Mouse (Mus musculus): ENCODE measurements around the gene Dock8. TPM values are rescaled to one million over a fixed set of nuclear protein-coding genes. Genes with fewer than 3 reads are reported as not detected.

Gene Dock8
- polyA plus RNA-seq, 1 experiment from 2014 or later = 1.5 TPM

GRCm38 (mm10) chr19:25089746-25090145 lies 90.4 kb downstream of the Dock8 start:
- Histone ChIP-seq H3K4me3 (ENCODE audit: low read length) (no peak overlapping the region), H3K27me3 (replicated peaks; ENCODE audit: control insufficient read depth, insufficient read depth, low read length) (no peaks in the 10 kb centered on the region), H3K9ac (ENCODE audit: low read depth, low read length) (no peak overlapping the region), H3K36me3 (ENCODE audit: control insufficient read depth, insufficient read depth, low read length) (no peaks in the 10 kb centered on the region), H3K9me3 (ENCODE audit: control insufficient read depth, low read length) (no peaks in the 10 kb centered on the region), H3K4me1 (ENCODE audit: control insufficient read depth, insufficient read depth, low read depth, low read length) (no peaks in the 10 kb centered on the region), H3K27ac (ENCODE audit: low read depth, low read length) (no peak overlapping the region), H3K4me2 (ENCODE audit: low read length) (no peak overlapping the region)
- 90% methylated on average over 7 of the region's 7 CpGs for WGBS
- no peak for ATAC-seq

GRCm38 (mm10) chr19:25095135-25095534 lies 95.8 kb downstream of the Dock8 start:
- no peaks in the 10 kb centered on the region for H3K9me3 ChIP-seq (ENCODE audit: control insufficient read depth, low read length)
- no peak overlapping the region for H3K4me2 ChIP-seq (ENCODE audit: low read length)
- no peak overlapping the region for H3K9ac ChIP-seq (ENCODE audit: low read depth, low read length)
- no peaks in the 10 kb centered on the region for H3K36me3 ChIP-seq (ENCODE audit: control insufficient read depth, insufficient read depth, low read length)
- H3K4me1 ChIP-seq (ENCODE audit: control insufficient read depth, insufficient read depth, low read depth, low read length) = no peaks in the 10 kb centered on the region
- H3K27ac ChIP-seq (ENCODE audit: low read depth, low read length) = no peak overlapping the region
- no peak for ATAC-seq
- no peak overlapping the region for H3K4me3 ChIP-seq (ENCODE audit: low read length)
- 60% methylated on average over 3 of the region's 3 CpGs for WGBS
- H3K27me3 ChIP-seq (replicated peaks; ENCODE audit: control insufficient read depth, insufficient read depth, low read length) = no peaks in the 10 kb centered on the region

GRCm38 (mm10) chr19:25096316-25096715 lies 97.0 kb downstream of the Dock8 start:
- ATAC-seq = no peak
- no peaks in the 10 kb centered on the region for H3K4me1 ChIP-seq (ENCODE audit: control insufficient read depth, insufficient read depth, low read depth, low read length)
- H3K27me3 ChIP-seq (replicated peaks; ENCODE audit: control insufficient read depth, insufficient read depth, low read length) = no peaks in the 10 kb centered on the region; the same call in 1 of the 2 replicates
- H3K4me2 ChIP-seq (ENCODE audit: low read length) = no peak overlapping the region
- H3K4me3 ChIP-seq (ENCODE audit: low read length) = no peak overlapping the region
- H3K36me3 ChIP-seq (ENCODE audit: control insufficient read depth, insufficient read depth, low read length) = no peaks in the 10 kb centered on the region
- H3K9me3 ChIP-seq (ENCODE audit: control insufficient read depth, low read length) = no peaks in the 10 kb centered on the region
- 78% methylated on average over 9 of the region's 9 CpGs for WGBS
- no peak overlapping the region for H3K27ac ChIP-seq (ENCODE audit: low read depth, low read length)
- H3K9ac ChIP-seq (ENCODE audit: low read depth, low read length) = no peak overlapping the region

GRCm38 (mm10) chr19:25096986-25097385 lies 97.7 kb downstream of the Dock8 start:
- WGBS = 70% methylated on average over 4 of the region's 4 CpGs
- H3K27ac ChIP-seq (ENCODE audit: low read depth, low read length) = no peak overlapping the region
- ATAC-seq = no peak
- no peak overlapping the region for H3K4me2 ChIP-seq (ENCODE audit: low read length)
- no peaks in the 10 kb centered on the region for H3K36me3 ChIP-seq (ENCODE audit: control insufficient read depth, insufficient read depth, low read length)
- no peaks in the 10 kb centered on the region; the same call in 1 of the 2 replicates for H3K27me3 ChIP-seq (replicated peaks; ENCODE audit: control insufficient read depth, insufficient read depth, low read length)
- no peak overlapping the region for H3K9ac ChIP-seq (ENCODE audit: low read depth, low read length)
- H3K4me3 ChIP-seq (ENCODE audit: low read length) = no peak overlapping the region
- no peaks in the 10 kb centered on the region for H3K9me3 ChIP-seq (ENCODE audit: control insufficient read depth, low read length)
- H3K4me1 ChIP-seq (ENCODE audit: control insufficient read depth, insufficient read depth, low read depth, low read length) = no peaks in the 10 kb centered on the region

GRCm38 (mm10) chr19:25097506-25097905 lies 98.2 kb downstream of the Dock8 start:
- Histone ChIP-seq H3K4me3 (ENCODE audit: low read length) (no peak overlapping the region), H3K36me3 (ENCODE audit: control insufficient read depth, insufficient read depth, low read length) (no peaks in the 10 kb centered on the region), H3K4me1 (ENCODE audit: control insufficient read depth, insufficient read depth, low read depth, low read length) (no peaks in the 10 kb centered on the region), H3K27me3 (replicated peaks; ENCODE audit: control insufficient read depth, insufficient read depth, low read length) (no peaks in the 10 kb centered on the region; the same call in 1 of the 2 replicates), H3K9ac (ENCODE audit: low read depth, low read length) (no peak overlapping the region), H3K9me3 (ENCODE audit: control insufficient read depth, low read length) (no peaks in the 10 kb centered on the region), H3K4me2 (ENCODE audit: low read length) (no peak overlapping the region), H3K27ac (ENCODE audit: low read depth, low read length) (no peak overlapping the region)
- WGBS = 69% methylated on average over 7 of the region's 7 CpGs
- no peak for ATAC-seq

- no peak for ATAC-seq
- WGBS = 77% methylated on average over 3 of the region's 3 CpGs
- Histone ChIP-seq H3K27me3 (replicated peaks; ENCODE audit: control insufficient read depth, insufficient read depth, low read length) (no peaks in the 10 kb centered on the region; the same call in 1 of the 2 replicates), H3K4me1 (ENCODE audit: control insufficient read depth, insufficient read depth, low read depth, low read length) (no peaks in the 10 kb centered on the region), H3K4me3 (ENCODE audit: low read length) (no peak overlapping the region), H3K9me3 (ENCODE audit: control insufficient read depth, low read length) (no peaks in the 10 kb centered on the region), H3K4me2 (ENCODE audit: low read length) (no peak overlapping the region), H3K9ac (ENCODE audit: low read depth, low read length) (no peak overlapping the region), H3K27ac (ENCODE audit: low read depth, low read length) (no peak overlapping the region), H3K36me3 (ENCODE audit: control insufficient read depth, insufficient read depth, low read length) (no peaks in the 10 kb centered on the region)
These were observed 98.6 kb downstream of the Dock8 start for GRCm38 (mm10) chr19:25097951-25098350.

- H3K4me1 ChIP-seq (ENCODE audit: control insufficient read depth, insufficient read depth, low read depth, low read length) = no peaks in the 10 kb centered on the region
- no peaks in the 10 kb centered on the region; the same call in 1 of the 2 replicates for H3K27me3 ChIP-seq (replicated peaks; ENCODE audit: control insufficient read depth, insufficient read depth, low read length)
- no peaks in the 10 kb centered on the region for H3K36me3 ChIP-seq (ENCODE audit: control insufficient read depth, insufficient read depth, low read length)
- ATAC-seq = no peak
- 81% methylated on average over 4 of the region's 4 CpGs for WGBS
- no peak overlapping the region for H3K9ac ChIP-seq (ENCODE audit: low read depth, low read length)
- no peaks in the 10 kb centered on the region for H3K9me3 ChIP-seq (ENCODE audit: control insufficient read depth, low read length)
- H3K27ac ChIP-seq (ENCODE audit: low read depth, low read length) = no peak overlapping the region
- H3K4me2 ChIP-seq (ENCODE audit: low read length) = no peak overlapping the region
- H3K4me3 ChIP-seq (ENCODE audit: low read length) = no peak overlapping the region
These were observed 99.6 kb downstream of the Dock8 start for GRCm38 (mm10) chr19:25098941-25099340.

GRCm38 (mm10) chr19:25105682-25106081 lies 106.3 kb downstream of the Dock8 start:
- WGBS = 50% methylated on average over 9 of the region's 9 CpGs
- ATAC-seq = no peak
- H3K36me3 ChIP-seq (ENCODE audit: control insufficient read depth, insufficient read depth, low read length) = no peaks in the 10 kb centered on the region
- no peaks in the 10 kb centered on the region for H3K9me3 ChIP-seq (ENCODE audit: control insufficient read depth, low read length)
- H3K27me3 ChIP-seq (replicated peaks; ENCODE audit: control insufficient read depth, insufficient read depth, low read length) = no peaks in the 10 kb centered on the region; the same call in 1 of the 2 replicates
- no peak overlapping the region for H3K4me2 ChIP-seq (ENCODE audit: low read length)
- no peak overlapping the region for H3K27ac ChIP-seq (ENCODE audit: low read depth, low read length)
- H3K9ac ChIP-seq (ENCODE audit: low read depth, low read length) = no peak overlapping the region
- no peak overlapping the region for H3K4me3 ChIP-seq (ENCODE audit: low read length)
- H3K4me1 ChIP-seq (ENCODE audit: control insufficient read depth, insufficient read depth, low read depth, low read length) = no peaks in the 10 kb centered on the region

GRCm38 (mm10) chr19:25106315-25106714 lies 107.0 kb downstream of the Dock8 start:
- no peak for ATAC-seq
- Histone ChIP-seq H3K27me3 (replicated peaks; ENCODE audit: control insufficient read depth, insufficient read depth, low read length) (no peaks in the 10 kb centered on the region), H3K9ac (ENCODE audit: low read depth, low read length) (no peak overlapping the region), H3K4me2 (ENCODE audit: low read length) (no peak overlapping the region), H3K9me3 (ENCODE audit: control insufficient read depth, low read length) (no peaks in the 10 kb centered on the region), H3K27ac (ENCODE audit: low read depth, low read length) (no peak overlapping the region), H3K36me3 (ENCODE audit: control insufficient read depth, insufficient read depth, low read length) (no peaks in the 10 kb centered on the region), H3K4me3 (ENCODE audit: low read length) (no peak overlapping the region), H3K4me1 (ENCODE audit: control insufficient read depth, insufficient read depth, low read depth, low read length) (no peaks in the 10 kb centered on the region)
- 87% methylated on average over 8 of the region's 8 CpGs for WGBS

GRCm38 (mm10) chr19:25107417-25107816 lies 108.1 kb downstream of the Dock8 start:
- no peaks in the 10 kb centered on the region for H3K9me3 ChIP-seq (ENCODE audit: control insufficient read depth, low read length)
- H3K36me3 ChIP-seq (ENCODE audit: control insufficient read depth, insufficient read depth, low read length) = no peaks in the 10 kb centered on the region
- H3K4me2 ChIP-seq (ENCODE audit: low read length) = 0 out of 2 replicates have a peak overlapping the region, but pooled peaks have one; percentile 22
- WGBS = 39% methylated on average over 4 of the region's 4 CpGs
- no peak for ATAC-seq
- no peak overlapping the region for H3K27ac ChIP-seq (ENCODE audit: low read depth, low read length)
- H3K4me1 ChIP-seq (ENCODE audit: control insufficient read depth, insufficient read depth, low read depth, low read length) = no peaks in the 10 kb centered on the region
- H3K4me3 ChIP-seq (ENCODE audit: low read length) = no peak overlapping the region
- no peaks in the 10 kb centered on the region for H3K27me3 ChIP-seq (replicated peaks; ENCODE audit: control insufficient read depth, insufficient read depth, low read length)
- H3K9ac ChIP-seq (ENCODE audit: low read depth, low read length) = no peak overlapping the region

Measured in hindbrain, embryonic 16.5 days (tissue).